Mouse (Mus musculus) urinary bladder, postnatal 14 days (tissue): Measurements from ENCODE around the gene Sypl.

Source experiments
- DNase-seq: peaks from one replicate; pipeline ENCODE4 v3.0.0; 2021; ENCODE audit warnings: low spot score

The Sypl gene

GRCm38 (mm10) chr12:32953596-32954215 is at the start of gene Sypl:
Gene Sypl, plus strand, starts transcription at chr12:32953891.
- peak; percentile 98 for DNase-seq

- no peak for DNase-seq
These were observed 44.0 kb upstream of the Sypl start for GRCm38 (mm10) chr12:32909686-32910085.

GRCm38 (mm10) chr12:32910092-32910491 is 43.6 kb upstream of the Sypl start:
- DNase-seq = peak; percentile 60

GRCm38 (mm10) chr12:32910560-32911194 is 43.0 kb upstream of the Sypl start:
- peak; percentile 42 for DNase-seq

- no peak for DNase-seq
These were observed 42.1 kb upstream of the Sypl start for GRCm38 (mm10) chr12:32911569-32911968.

GRCm38 (mm10) chr12:32912772-32913171 is 40.9 kb upstream of the Sypl start:
- no peak for DNase-seq

GRCm38 (mm10) chr12:32918683-32919082 is 35.0 kb upstream of the Sypl start:
- no peak for DNase-seq

GRCm38 (mm10) chr12:32919091-32919490 is 34.6 kb upstream of the Sypl start:
- no peak for DNase-seq

- DNase-seq = no peak
These were observed 34.2 kb upstream of the Sypl start for GRCm38 (mm10) chr12:32919527-32919926.

GRCm38 (mm10) chr12:32920185-32920788 is 33.4 kb upstream of the Sypl start:
- peak; percentile 89 for DNase-seq

- no peak for DNase-seq
These were observed 32.6 kb upstream of the Sypl start for GRCm38 (mm10) chr12:32921071-32921470.

- DNase-seq = no peak
These were observed 32.1 kb upstream of the Sypl start for GRCm38 (mm10) chr12:32921532-32922131.

- DNase-seq = no peak
These were observed 29.4 kb upstream of the Sypl start for GRCm38 (mm10) chr12:32924245-32924644.

- no peak for DNase-seq
These were observed 27.1 kb upstream of the Sypl start for GRCm38 (mm10) chr12:32926331-32927172.

GRCm38 (mm10) chr12:32927231-32927835 is 26.4 kb upstream of the Sypl start:
- no peak for DNase-seq

GRCm38 (mm10) chr12:32928180-32928579 is 25.5 kb upstream of the Sypl start:
- no peak for DNase-seq

GRCm38 (mm10) chr12:32929831-32930513 is 23.7 kb upstream of the Sypl start:
- DNase-seq = no peak

- DNase-seq = no peak
These were observed 23.1 kb upstream of the Sypl start for GRCm38 (mm10) chr12:32930566-32930965.

- no peak for DNase-seq
These were observed 17.3 kb upstream of the Sypl start for GRCm38 (mm10) chr12:32936246-32936946.

- no peak for DNase-seq
These were observed 12.6 kb upstream of the Sypl start for GRCm38 (mm10) chr12:32941141-32941540.
